15 mouse cellular contexts compared by ENCODE assay signal in the genomic region with DNA sequence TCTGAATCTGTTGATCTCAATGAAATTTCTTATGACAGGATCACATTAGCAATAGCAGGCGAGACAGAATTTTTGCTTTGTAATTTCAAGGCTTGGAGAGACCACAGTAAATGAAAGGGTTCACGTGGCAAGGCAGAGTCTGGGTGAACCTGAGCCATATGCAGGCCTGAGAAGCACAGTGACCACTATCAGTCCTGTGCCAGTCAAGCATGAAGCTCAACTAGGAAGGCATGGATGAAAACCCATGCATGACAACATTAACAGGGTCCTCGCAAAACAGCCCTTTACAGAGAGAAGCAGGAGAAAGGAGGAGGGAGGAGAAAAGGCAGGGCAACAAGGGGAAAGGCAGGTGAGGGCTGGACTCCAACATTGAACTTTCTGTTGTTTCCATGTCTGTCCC.
"Had no signal": no experiment of that assay in that cellular context is flagged by ENCODE, and none has a peak within 500 bp of the region (broad histone marks: within the 10 kb centered on the region; RNA-seq: fewer than 3 reads in every experiment).

No protein-coding gene starts in this region.

- H3K9ac ChIP-seq: liver, embryonic 15.5 days; midbrain, embryonic 15.5 days; neural tube, embryonic 12.5 days had no signal

- DNase-seq: kidney, postnatal 4 days; lung, adult 2 months; lung, postnatal 10 days; thymus, postnatal 4 days had no signal

- H3K4me1 ChIP-seq: limb, embryonic 10.5 days; liver, embryonic 15.5 days; megakaryocyte, embryonic 14.5 days; neural tube, embryonic 12.5 days had no signal

- H3K27me3 ChIP-seq: liver, embryonic 15.5 days; megakaryocyte, embryonic 14.5 days; midbrain, embryonic 15.5 days; neural tube, embryonic 12.5 days had no signal

- ATAC-seq: midbrain, embryonic 15.5 days had no signal

- H3K27ac ChIP-seq: kidney, postnatal 0 days; left cerebral cortex, adult 2 months; limb, embryonic 10.5 days; liver, embryonic 15.5 days; macrophage; midbrain, embryonic 15.5 days; neural tube, embryonic 12.5 days; stomach, postnatal 0 days had no signal

- H3K36me3 ChIP-seq: limb, embryonic 10.5 days; liver, embryonic 15.5 days; midbrain, embryonic 15.5 days; neural tube, embryonic 12.5 days had no signal

- H3K4me3 ChIP-seq: left cerebral cortex, adult 2 months; limb, embryonic 10.5 days; liver, embryonic 15.5 days; megakaryocyte, embryonic 14.5 days; midbrain, embryonic 15.5 days; neural tube, embryonic 12.5 days had no signal

- H3K4me2 ChIP-seq: liver, embryonic 11.5 days; liver, embryonic 15.5 days; midbrain, embryonic 11.5 days; midbrain, embryonic 15.5 days; neural tube, embryonic 12.5 days had no signal

- H3K9me3 ChIP-seq: limb, embryonic 10.5 days; liver, embryonic 15.5 days; megakaryocyte, embryonic 14.5 days; midbrain, embryonic 15.5 days; neural tube, embryonic 12.5 days had no signal
